Mouse (Mus musculus): ENCODE results near the gene Pank3.

DNA sequence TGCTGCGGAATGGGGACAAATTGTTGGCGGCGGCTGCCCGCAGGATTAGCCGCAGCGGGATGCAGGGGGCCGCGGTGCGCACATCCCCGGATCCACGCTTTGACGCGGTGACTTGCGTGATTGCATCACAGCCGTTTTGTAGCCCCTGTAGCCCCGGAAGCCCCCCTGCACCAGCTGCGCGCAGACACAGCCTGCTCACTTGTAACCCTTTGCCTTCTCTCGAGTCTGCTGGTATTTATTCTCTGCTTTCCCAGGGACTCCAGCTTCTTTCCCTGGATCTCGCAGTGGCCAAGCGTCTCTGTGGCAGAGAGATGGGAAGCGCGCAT is 29.2 kb downstream of the Pank3 start:
- TF ChIP-seq POLR2A (IDR thresholded peaks at IDR 0.05; ENCODE audit: low read depth, low read length) (no peak), CHD2 (IDR thresholded peaks at IDR 0.05; ENCODE audit: low read length) (no peak), USF1 (IDR thresholded peaks at IDR 0.05; ENCODE audit: low read depth, low read length) (no peak)
